Mouse (Mus musculus): ENCODE results near the gene Kcng1. TPM values are rescaled to one million over a fixed set of nuclear protein-coding genes. Genes with fewer than 3 reads are reported as not detected.

The Kcng1 gene
- total RNA-seq, 1 experiment: 1.3 TPM

DNA sequence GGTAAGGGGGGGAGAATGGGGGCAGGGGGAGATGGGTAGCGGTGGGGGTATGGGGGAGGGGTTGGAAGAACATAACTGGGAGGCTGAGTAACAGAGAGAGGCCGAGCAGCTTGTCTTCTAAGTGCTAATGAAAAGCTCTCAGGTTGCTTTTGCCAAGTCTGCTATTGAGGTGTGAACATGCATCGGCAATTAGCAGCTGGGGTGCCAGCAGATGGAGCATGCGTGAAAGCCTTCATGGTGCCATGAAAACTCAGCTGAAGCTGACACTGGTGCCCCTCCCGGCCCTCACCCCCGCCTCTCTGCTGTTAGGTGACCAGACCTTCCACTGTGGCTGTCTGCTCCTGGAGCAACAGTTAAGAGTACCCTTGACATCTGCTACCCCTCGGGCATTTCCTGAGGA, 27.7 kb downstream of the Kcng1 start:
- no peak for DNase-seq (ENCODE audit: low read depth, low spot score)
- no peak overlapping the region for H3K4me3 ChIP-seq (ENCODE audit: insufficient read depth in 1 of 2, low read depth in 1 of 2, low read length in 2 of 2, poor library complexity in 1 of 2, severe bottlenecking in 1 of 2)
- H3K9ac ChIP-seq (ENCODE audit: insufficient read depth, low read depth, low read length, poor library complexity, severe bottlenecking): no peak overlapping the region
- H3K36me3 ChIP-seq (ENCODE audit: control insufficient read depth, insufficient read depth, low read length, poor library complexity, severe bottlenecking): no peaks in the 10 kb centered on the region
- H3K27ac ChIP-seq (ENCODE audit: insufficient read depth, low read depth, low read length, poor library complexity, severe bottlenecking): no peak overlapping the region
- peaks cover 0 to 7% of the 10 kb centered on the region in 2 experiments; a peak in 2 of 4 replicates for H3K4me1 ChIP-seq (ENCODE audit: control insufficient read depth in 2 of 2, insufficient read depth in 2 of 2, low read length in 2 of 2, poor library complexity in 1 of 2)
- TF ChIP-seq ZC3H11A (IDR thresholded peaks at IDR 0.05; ENCODE audit: borderline replicate concordance, low read depth, low read length) (no peak), MAFK (IDR thresholded peaks at IDR 0.05; ENCODE audit: insufficient read depth, low read depth, low read length) (no peak), CHD2 (IDR thresholded peaks at IDR 0.05; ENCODE audit: low read depth, low read length) (no peak), HCFC1 (IDR thresholded peaks at IDR 0.05; ENCODE audit: borderline replicate concordance, insufficient read depth, low read length) (no peak), ZNF384 (IDR thresholded peaks at IDR 0.05; ENCODE audit: low read depth, low read length) (no peak)
- in situ Hi-C loops (cut with MboI; ENCODE audit: low sequenced_read_pairs in 2 of 2, unreplicated experiment in 2 of 2): loop anchor here in 1 of 2 experiments (10.0 to 25.0 kb wide), 3 partner anchors 191 to 633 kb away; no protein-coding TSS in a partner anchor
- H3K9me3 ChIP-seq (ENCODE audit: control insufficient read depth, insufficient read depth, low read depth, low read length): no peaks in the 10 kb centered on the region

- H3K27ac ChIP-seq (ENCODE audit: insufficient read depth, low read depth, low read length, poor library complexity, severe bottlenecking): no peak overlapping the region
- peak overlapping the region; percentile 77; the same call in 1 of the 2 replicates for H3K9ac ChIP-seq (ENCODE audit: insufficient read depth, low read depth, low read length, poor library complexity, severe bottlenecking)
- H3K4me1 ChIP-seq (ENCODE audit: control insufficient read depth in 2 of 2, insufficient read depth in 2 of 2, low read length in 2 of 2, poor library complexity in 1 of 2): peaks cover 0 to 7% of the 10 kb centered on the region in 2 experiments; a peak in 2 of 4 replicates
- no peaks in the 10 kb centered on the region for H3K36me3 ChIP-seq (ENCODE audit: control insufficient read depth, insufficient read depth, low read length, poor library complexity, severe bottlenecking)
- no peak for TF ChIP-seq HCFC1 (IDR thresholded peaks at IDR 0.05; ENCODE audit: borderline replicate concordance, insufficient read depth, low read length)
- TF ChIP-seq ZNF384 (IDR thresholded peaks at IDR 0.05; ENCODE audit: low read depth, low read length): peak; percentile 15; the same call in 1 of the 2 replicates
- 0 out of 2 replicates have a peak, but pooled peaks have one; percentile 12 for TF ChIP-seq ZC3H11A (IDR thresholded peaks at IDR 0.05; ENCODE audit: borderline replicate concordance, low read depth, low read length)
- no peak for TF ChIP-seq MAFK (IDR thresholded peaks at IDR 0.05; ENCODE audit: insufficient read depth, low read depth, low read length)
- TF ChIP-seq CHD2 (IDR thresholded peaks at IDR 0.05; ENCODE audit: low read depth, low read length): no peak
- peak overlapping the region; percentile 49 to 60 for H3K4me3 ChIP-seq (ENCODE audit: insufficient read depth in 1 of 2, low read depth in 1 of 2, low read length in 2 of 2, poor library complexity in 1 of 2, severe bottlenecking in 1 of 2)
- H3K9me3 ChIP-seq (ENCODE audit: control insufficient read depth, insufficient read depth, low read depth, low read length): no peaks in the 10 kb centered on the region
- in situ Hi-C loops (cut with MboI; ENCODE audit: low sequenced_read_pairs in 2 of 2, unreplicated experiment in 2 of 2): loop anchor here in 1 of 2 experiments (10.0 to 25.0 kb wide), 3 partner anchors 192 to 635 kb away; no protein-coding TSS in a partner anchor
- DNase-seq (ENCODE audit: low read depth, low spot score): peak; percentile 98
Measured at GRCm38 (mm10) chr2:168252639-168253292, 28.8 kb downstream of the Kcng1 start.

GRCm38 (mm10) chr2:168250270-168250669, 31.3 kb downstream of the Kcng1 start:
- Histone ChIP-seq H3K27ac (ENCODE audit: insufficient read depth, low read depth, low read length, poor library complexity, severe bottlenecking) (no peak overlapping the region), H3K36me3 (ENCODE audit: control insufficient read depth, insufficient read depth, low read length, poor library complexity, severe bottlenecking) (no peaks in the 10 kb centered on the region), H3K9me3 (ENCODE audit: control insufficient read depth, insufficient read depth, low read depth, low read length) (no peaks in the 10 kb centered on the region), H3K4me3 (ENCODE audit: insufficient read depth in 1 of 2, low read depth in 1 of 2, low read length in 2 of 2, poor library complexity in 1 of 2, severe bottlenecking in 1 of 2) (no peak overlapping the region), H3K4me1 (ENCODE audit: control insufficient read depth in 2 of 2, insufficient read depth in 2 of 2, low read length in 2 of 2, poor library complexity in 1 of 2) (peaks cover 0 to 7% of the 10 kb centered on the region in 2 experiments; a peak in 2 of 4 replicates), H3K9ac (ENCODE audit: insufficient read depth, low read depth, low read length, poor library complexity, severe bottlenecking) (no peak overlapping the region)
- DNase-seq (ENCODE audit: low read depth, low spot score): peak; percentile 94
- in situ Hi-C loops (cut with MboI; ENCODE audit: low sequenced_read_pairs in 2 of 2, unreplicated experiment in 2 of 2): loop anchor here in 1 of 2 experiments (10.0 to 25.0 kb wide), 3 partner anchors 195 to 637 kb away; no protein-coding TSS in a partner anchor
- TF ChIP-seq ZNF384 (IDR thresholded peaks at IDR 0.05; ENCODE audit: low read depth, low read length) (peak; percentile 62), MAFK (IDR thresholded peaks at IDR 0.05; ENCODE audit: insufficient read depth, low read depth, low read length) (no peak), ZC3H11A (IDR thresholded peaks at IDR 0.05; ENCODE audit: borderline replicate concordance, low read depth, low read length) (peak; percentile 95), HCFC1 (IDR thresholded peaks at IDR 0.05; ENCODE audit: borderline replicate concordance, insufficient read depth, low read length) (no peak)

DNA sequence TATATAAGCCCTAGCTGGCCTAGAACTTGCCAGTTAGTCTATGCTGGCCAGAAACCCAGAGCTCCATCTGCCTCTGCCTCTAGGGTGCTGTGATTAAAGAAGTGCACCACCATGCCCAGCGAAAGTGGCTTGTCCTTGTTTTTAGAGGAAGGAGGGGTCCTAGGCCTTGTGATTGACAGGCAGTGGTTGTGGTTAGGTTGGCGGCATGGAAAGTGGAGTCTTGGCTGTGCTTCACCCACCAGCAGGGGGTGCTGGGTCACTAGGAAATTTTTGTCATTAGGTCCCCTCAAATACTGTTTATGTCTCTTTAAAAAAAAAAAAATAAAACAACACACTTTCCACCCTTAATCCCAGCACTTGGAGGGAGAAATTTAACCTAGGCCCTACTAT, 32.7 kb downstream of the Kcng1 start:
- Histone ChIP-seq H3K9ac (ENCODE audit: insufficient read depth, low read depth, low read length, poor library complexity, severe bottlenecking) (no peak overlapping the region), H3K4me3 (ENCODE audit: insufficient read depth in 1 of 2, low read depth in 1 of 2, low read length in 2 of 2, poor library complexity in 1 of 2, severe bottlenecking in 1 of 2) (no peak overlapping the region), H3K4me1 (ENCODE audit: control insufficient read depth in 2 of 2, insufficient read depth in 2 of 2, low read length in 2 of 2, poor library complexity in 1 of 2) (peaks cover 0 to 3% of the 10 kb centered on the region in 2 experiments; a peak in 2 of 4 replicates), H3K36me3 (ENCODE audit: control insufficient read depth, insufficient read depth, low read length, poor library complexity, severe bottlenecking) (no peaks in the 10 kb centered on the region), H3K27ac (ENCODE audit: insufficient read depth, low read depth, low read length, poor library complexity, severe bottlenecking) (no peak overlapping the region), H3K9me3 (ENCODE audit: control insufficient read depth, insufficient read depth, low read depth, low read length) (no peaks in the 10 kb centered on the region)
- 0 out of 2 replicates have a peak, but pooled peaks have one; percentile 26 for TF ChIP-seq ZC3H11A (IDR thresholded peaks at IDR 0.05; ENCODE audit: borderline replicate concordance, low read depth, low read length)
- TF ChIP-seq MAFK (IDR thresholded peaks at IDR 0.05; ENCODE audit: insufficient read depth, low read depth, low read length): no peak
- no peak for TF ChIP-seq HCFC1 (IDR thresholded peaks at IDR 0.05; ENCODE audit: borderline replicate concordance, insufficient read depth, low read length)
- TF ChIP-seq CHD2 (IDR thresholded peaks at IDR 0.05; ENCODE audit: low read depth, low read length): no peak
- peak; percentile 78 for TF ChIP-seq ZNF384 (IDR thresholded peaks at IDR 0.05; ENCODE audit: low read depth, low read length)
- DNase-seq (ENCODE audit: low read depth, low spot score): peak; percentile 60
- in situ Hi-C loops (cut with MboI; ENCODE audit: low sequenced_read_pairs in 2 of 2, unreplicated experiment in 2 of 2): no loop called here

Measured in ES-E14 (cell line).